Mouse (Mus musculus) heart, adult 11 months (tissue): ENCODE measurements at regions not wholly inside any gene's neighbourhood (a gene's known extent, or its start where the extent isn't known, plus 50 kb on each side); places are given as distances from the start of the nearest gene placed in this dataset.
A peak's percentile ranks its signal among the peaks of the same experiment; 100 is the strongest.

Experiments used
- DNase-seq: peaks from one replicate; pipeline ENCODE4 v3.0.0; 2022

DNA sequence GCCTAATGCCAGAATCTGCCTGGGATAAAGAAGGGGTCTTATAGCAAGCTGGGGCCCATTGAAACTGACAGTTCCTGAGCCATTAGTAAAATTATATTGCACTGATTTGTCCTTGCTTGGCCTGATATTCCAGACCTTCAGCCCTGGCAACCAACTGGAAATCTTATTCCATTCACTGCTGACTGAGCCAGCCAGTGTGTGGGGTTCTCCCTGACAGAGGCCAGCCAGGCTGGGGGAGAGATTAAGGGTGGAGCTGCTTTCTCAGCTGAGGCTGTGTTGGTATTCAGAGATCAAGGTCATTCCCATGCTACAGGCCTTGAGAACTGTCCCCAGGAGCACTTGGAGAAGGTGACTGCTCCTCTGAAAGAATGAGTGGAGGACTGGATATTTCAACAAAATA, 226.9 kb downstream of the Ar start:
- peak; percentile 83 for DNase-seq

DNA sequence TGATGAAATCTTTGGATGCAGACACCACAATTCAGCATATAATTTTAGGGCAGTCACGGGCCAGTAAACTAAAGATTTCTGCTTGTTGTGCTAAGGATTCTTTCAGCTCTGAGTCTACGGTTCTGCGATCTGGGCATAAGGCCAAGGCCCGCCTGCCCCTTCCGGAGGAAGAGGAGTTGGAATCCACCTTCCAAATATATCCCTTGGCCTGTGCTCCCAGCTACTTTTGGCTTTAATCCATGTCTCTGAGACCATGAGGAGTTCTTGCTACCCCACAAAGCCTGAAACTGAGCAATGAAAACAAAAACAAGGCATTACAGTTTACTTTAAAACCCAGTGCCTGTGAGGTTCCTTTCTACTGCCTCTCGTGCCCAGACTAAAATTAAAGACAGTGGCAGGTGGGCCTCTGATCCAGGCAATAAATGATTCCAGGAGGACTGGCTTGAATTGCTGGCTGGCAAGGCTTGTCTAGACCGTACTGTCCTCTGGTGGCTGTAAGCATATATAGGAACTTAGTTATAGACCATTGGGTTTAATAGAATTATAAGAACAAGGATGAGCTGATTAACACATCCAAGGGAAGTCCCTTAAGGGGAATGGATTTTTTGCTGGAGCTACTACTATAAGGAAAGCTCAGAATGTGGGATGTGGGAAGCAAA, 231.8 kb downstream of the Ar start:
- peak; percentile 97 for DNase-seq

GRCm38 (mm10) chrX:98384017-98384416, 235.4 kb downstream of the Ar start:
- DNase-seq = no peak

DNA sequence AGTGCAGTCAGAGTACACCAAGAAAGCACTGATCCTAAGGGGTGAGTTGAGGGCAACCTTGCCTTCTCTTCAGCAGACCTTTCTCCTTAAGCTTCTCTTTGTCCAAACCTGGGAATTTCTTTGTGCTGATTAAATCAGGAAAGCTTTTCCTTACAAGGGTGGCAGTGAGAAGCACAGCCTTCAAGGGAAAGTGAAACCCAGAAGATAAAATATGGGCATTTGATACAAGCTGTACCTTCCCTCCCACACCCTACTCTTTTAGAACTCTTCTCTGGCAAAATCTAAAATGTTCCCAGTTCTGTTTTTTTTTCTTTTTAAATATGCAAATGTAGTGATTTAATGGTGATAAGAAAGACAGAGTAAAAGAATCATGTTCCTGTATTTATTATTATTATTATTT, 243.8 kb downstream of the Ar start:
- DNase-seq = no peak

- DNase-seq = no peak
These were observed 260.5 kb downstream of the Ar start for GRCm38 (mm10) chrX:98409090-98409489.

- DNase-seq = no peak
These were observed 270.9 kb downstream of the Ar start for GRCm38 (mm10) chrX:98419437-98419836.

- DNase-seq = peak; percentile 82
These were observed 303.5 kb downstream of the Ar start for GRCm38 (mm10) chrX:98452026-98452425.

DNA sequence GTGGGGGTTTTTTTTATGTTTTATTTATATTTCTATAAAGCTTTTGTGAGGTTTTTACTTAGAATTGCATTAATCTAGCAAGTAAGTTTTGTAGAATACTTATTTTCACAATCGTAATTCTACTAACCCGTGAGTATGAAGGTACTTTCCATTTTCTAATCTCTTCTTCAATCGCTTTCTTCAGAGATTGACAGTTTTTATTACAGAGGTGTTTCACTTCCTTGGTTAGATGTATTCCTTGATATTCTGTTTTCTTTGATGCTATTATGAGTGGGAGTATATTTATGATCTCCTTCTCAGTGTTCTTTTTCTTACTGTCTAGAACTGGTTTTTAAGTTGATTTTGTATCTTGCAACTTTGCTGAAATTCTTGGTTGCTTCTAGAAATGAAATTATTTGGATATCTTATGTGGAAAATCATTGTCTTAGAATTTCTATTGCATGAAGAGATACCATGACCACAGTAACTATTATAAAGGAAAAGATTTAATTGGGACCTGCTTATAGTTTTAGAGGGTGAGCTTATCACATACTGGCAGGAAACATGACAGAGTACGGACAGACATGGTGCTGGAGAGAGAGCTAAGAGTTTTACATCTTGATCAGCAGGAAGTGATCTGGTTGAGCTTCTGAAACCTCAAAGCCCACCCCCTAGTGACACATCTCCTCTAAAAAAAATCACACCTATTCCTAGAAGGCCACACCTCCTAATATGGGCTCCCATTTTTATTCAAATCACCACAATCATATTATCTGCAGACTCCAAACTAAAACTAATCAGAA, 328.1 kb downstream of the Ar start:
- no peak for DNase-seq
